Mouse (Mus musculus): Measurements from ENCODE around the gene Ube2j2. TPM values are rescaled to one million over a fixed set of nuclear protein-coding genes. Genes with fewer than 3 reads are reported as not detected.
A peak's percentile ranks its signal among the peaks of the same experiment; 100 is the strongest.

Ube2j2 gene
- polyA plus RNA-seq (2014; fragmentation: Nextera tagmentation; extraction: Ambion mirVana): 123 and 124 TPM in 2 replicates

GRCm38 (mm10) chr4:155943534-155944249 is at the start of gene Ube2j2:
Ube2j2 (plus strand) TSS chr4:155943831.
- Histone ChIP-seq H3K36me3 (ENCODE audit: control insufficient read depth, insufficient read depth, low read length) (peaks cover 13% of the 10 kb centered on the region), H3K4me3 (ENCODE audit: low read depth, low read length) (peak within 1 kb of the TSS; percentile 93), H3K9me3 (ENCODE audit: control insufficient read depth, low read length) (no peaks in the 10 kb centered on the region), H3K27ac (ENCODE audit: low read depth, low read length) (peak within 1 kb of the TSS; percentile 76), H3K4me2 (ENCODE audit: low read depth, low read length) (peak within 1 kb of the TSS; percentile 93), H3K9ac (replicated peaks; ENCODE audit: low read depth, low read length) (peak within 1 kb of the TSS; percentile 84), H3K4me1 (ENCODE audit: control insufficient read depth, insufficient read depth, low read length) (peaks cover 16% of the 10 kb centered on the region), H3K27me3 (ENCODE audit: control insufficient read depth, insufficient read depth, low read length) (no peaks in the 10 kb centered on the region)
- under 1% methylated on average over 85 of the region's 85 CpGs for WGBS
- ATAC-seq (ENCODE audit: low read depth): peak; percentile 98

- Histone ChIP-seq H3K27me3 (ENCODE audit: control insufficient read depth, insufficient read depth, low read length) (no peaks in the 10 kb centered on the region), H3K36me3 (ENCODE audit: control insufficient read depth, insufficient read depth, low read length) (peaks cover 20% of the 10 kb centered on the region), H3K9ac (replicated peaks; ENCODE audit: low read depth, low read length) (peak overlapping the region; percentile 96; the same call in 1 of the 2 replicates), H3K27ac (ENCODE audit: low read depth, low read length) (peak overlapping the region; percentile 34; the same call in 1 of the 2 replicates), H3K4me2 (ENCODE audit: low read depth, low read length) (peak overlapping the region; percentile 98), H3K4me1 (ENCODE audit: control insufficient read depth, insufficient read depth, low read length) (peaks cover 34% of the 10 kb centered on the region), H3K4me3 (ENCODE audit: low read depth, low read length) (peak overlapping the region; percentile 92), H3K9me3 (ENCODE audit: control insufficient read depth, low read length) (no peaks in the 10 kb centered on the region)
- 29% methylated on average over 8 of the region's 8 CpGs for WGBS
- no peak for ATAC-seq (ENCODE audit: low read depth)
These were observed 49.2 kb upstream of the Ube2j2 start for GRCm38 (mm10) chr4:155894311-155894881.

GRCm38 (mm10) chr4:155895216-155895615 is 48.4 kb upstream of the Ube2j2 start:
- WGBS: 38% methylated on average over 6 of the region's 6 CpGs
- peak overlapping the region; percentile 12; the same call in 1 of the 2 replicates for H3K4me3 ChIP-seq (ENCODE audit: low read depth, low read length)
- H3K4me1 ChIP-seq (ENCODE audit: control insufficient read depth, insufficient read depth, low read length): peaks cover 32% of the 10 kb centered on the region
- H3K27me3 ChIP-seq (ENCODE audit: control insufficient read depth, insufficient read depth, low read length): no peaks in the 10 kb centered on the region
- H3K9me3 ChIP-seq (ENCODE audit: control insufficient read depth, low read length): no peaks in the 10 kb centered on the region
- H3K4me2 ChIP-seq (ENCODE audit: low read depth, low read length): peak overlapping the region; percentile 98
- H3K36me3 ChIP-seq (ENCODE audit: control insufficient read depth, insufficient read depth, low read length): peaks cover 25% of the 10 kb centered on the region
- no peak for ATAC-seq (ENCODE audit: low read depth)
- 0 out of 2 replicates have a peak overlapping the region, but pooled peaks have one; percentile 34 for H3K27ac ChIP-seq (ENCODE audit: low read depth, low read length)
- peak overlapping the region; percentile 34; the same call in 1 of the 2 replicates for H3K9ac ChIP-seq (replicated peaks; ENCODE audit: low read depth, low read length)

- 91% methylated on average over 4 of the region's 4 CpGs for WGBS
- Histone ChIP-seq H3K9ac (replicated peaks; ENCODE audit: low read depth, low read length) (no peak overlapping the region), H3K4me2 (ENCODE audit: low read depth, low read length) (peak overlapping the region; percentile 98; the same call in 1 of the 2 replicates), H3K9me3 (ENCODE audit: control insufficient read depth, low read length) (no peaks in the 10 kb centered on the region), H3K36me3 (ENCODE audit: control insufficient read depth, insufficient read depth, low read length) (peaks cover 31% of the 10 kb centered on the region), H3K4me1 (ENCODE audit: control insufficient read depth, insufficient read depth, low read length) (peaks cover 26% of the 10 kb centered on the region), H3K27ac (ENCODE audit: low read depth, low read length) (no peak overlapping the region), H3K4me3 (ENCODE audit: low read depth, low read length) (no peak overlapping the region), H3K27me3 (ENCODE audit: control insufficient read depth, insufficient read depth, low read length) (no peaks in the 10 kb centered on the region)
- no peak for ATAC-seq (ENCODE audit: low read depth)
These were observed 47.8 kb upstream of the Ube2j2 start for GRCm38 (mm10) chr4:155895826-155896225.

GRCm38 (mm10) chr4:155896461-155896860 is 47.2 kb upstream of the Ube2j2 start:
- H3K36me3 ChIP-seq (ENCODE audit: control insufficient read depth, insufficient read depth, low read length): peaks cover 36% of the 10 kb centered on the region

GRCm38 (mm10) chr4:155898318-155898717 is 45.3 kb upstream of the Ube2j2 start:
- Histone ChIP-seq H3K4me3 (ENCODE audit: low read depth, low read length) (no peak overlapping the region), H3K4me2 (ENCODE audit: low read depth, low read length) (no peak overlapping the region), H3K9me3 (ENCODE audit: control insufficient read depth, low read length) (no peaks in the 10 kb centered on the region), H3K36me3 (ENCODE audit: control insufficient read depth, insufficient read depth, low read length) (peaks cover 55% of the 10 kb centered on the region), H3K9ac (replicated peaks; ENCODE audit: low read depth, low read length) (no peak overlapping the region), H3K4me1 (ENCODE audit: control insufficient read depth, insufficient read depth, low read length) (peaks cover 22% of the 10 kb centered on the region), H3K27ac (ENCODE audit: low read depth, low read length) (no peak overlapping the region), H3K27me3 (ENCODE audit: control insufficient read depth, insufficient read depth, low read length) (no peaks in the 10 kb centered on the region)
- 95% methylated on average over 2 of the region's 2 CpGs for WGBS
- ATAC-seq (ENCODE audit: low read depth): no peak

More at GRCm38 (mm10) chr4:155896461-155896860, 47.2 kb upstream of the Ube2j2 start:
- H3K27me3 ChIP-seq (ENCODE audit: control insufficient read depth, insufficient read depth, low read length): no peaks in the 10 kb centered on the region
- no peak for ATAC-seq (ENCODE audit: low read depth)
- H3K4me1 ChIP-seq (ENCODE audit: control insufficient read depth, insufficient read depth, low read length): peaks cover 24% of the 10 kb centered on the region
- no peak overlapping the region for H3K27ac ChIP-seq (ENCODE audit: low read depth, low read length)
- no peak overlapping the region for H3K9ac ChIP-seq (replicated peaks; ENCODE audit: low read depth, low read length)
- H3K9me3 ChIP-seq (ENCODE audit: control insufficient read depth, low read length): no peaks in the 10 kb centered on the region
- WGBS: 98% methylated on average over 12 of the region's 12 CpGs
- H3K4me3 ChIP-seq (ENCODE audit: low read depth, low read length): no peak overlapping the region
- no peak overlapping the region for H3K4me2 ChIP-seq (ENCODE audit: low read depth, low read length)

- 95% methylated on average over 7 of the region's 7 CpGs for WGBS
- Histone ChIP-seq H3K36me3 (ENCODE audit: control insufficient read depth, insufficient read depth, low read length) (peaks cover 63% of the 10 kb centered on the region), H3K27ac (ENCODE audit: low read depth, low read length) (no peak overlapping the region), H3K4me3 (ENCODE audit: low read depth, low read length) (no peak overlapping the region), H3K4me2 (ENCODE audit: low read depth, low read length) (no peak overlapping the region), H3K9me3 (ENCODE audit: control insufficient read depth, low read length) (no peaks in the 10 kb centered on the region), H3K9ac (replicated peaks; ENCODE audit: low read depth, low read length) (no peak overlapping the region), H3K4me1 (ENCODE audit: control insufficient read depth, insufficient read depth, low read length) (peaks cover 12% of the 10 kb centered on the region), H3K27me3 (ENCODE audit: control insufficient read depth, insufficient read depth, low read length) (no peaks in the 10 kb centered on the region)
- ATAC-seq (ENCODE audit: low read depth): no peak
These were observed 44.3 kb upstream of the Ube2j2 start for GRCm38 (mm10) chr4:155899355-155899754.

GRCm38 (mm10) chr4:155901205-155901604 is 42.4 kb upstream of the Ube2j2 start:
- 83% methylated on average over 3 of the region's 3 CpGs for WGBS

GRCm38 (mm10) chr4:155903246-155903645 is 40.4 kb upstream of the Ube2j2 start:
- Histone ChIP-seq H3K36me3 (ENCODE audit: control insufficient read depth, insufficient read depth, low read length) (peaks cover 70% of the 10 kb centered on the region), H3K27ac (ENCODE audit: low read depth, low read length) (no peak overlapping the region), H3K9me3 (ENCODE audit: control insufficient read depth, low read length) (no peaks in the 10 kb centered on the region), H3K9ac (replicated peaks; ENCODE audit: low read depth, low read length) (no peak overlapping the region), H3K27me3 (ENCODE audit: control insufficient read depth, insufficient read depth, low read length) (no peaks in the 10 kb centered on the region), H3K4me3 (ENCODE audit: low read depth, low read length) (no peak overlapping the region), H3K4me2 (ENCODE audit: low read depth, low read length) (no peak overlapping the region), H3K4me1 (ENCODE audit: control insufficient read depth, insufficient read depth, low read length) (no peaks in the 10 kb centered on the region)
- 99% methylated on average over 12 of the region's 13 CpGs for WGBS
- ATAC-seq (ENCODE audit: low read depth): no peak

More at GRCm38 (mm10) chr4:155901205-155901604, 42.4 kb upstream of the Ube2j2 start:
- H3K36me3 ChIP-seq (ENCODE audit: control insufficient read depth, insufficient read depth, low read length): peaks cover 79% of the 10 kb centered on the region
- H3K27ac ChIP-seq (ENCODE audit: low read depth, low read length): no peak overlapping the region
- H3K4me1 ChIP-seq (ENCODE audit: control insufficient read depth, insufficient read depth, low read length): no peaks in the 10 kb centered on the region
- no peak overlapping the region for H3K4me2 ChIP-seq (ENCODE audit: low read depth, low read length)
- no peaks in the 10 kb centered on the region for H3K27me3 ChIP-seq (ENCODE audit: control insufficient read depth, insufficient read depth, low read length)
- H3K9me3 ChIP-seq (ENCODE audit: control insufficient read depth, low read length): no peaks in the 10 kb centered on the region
- no peak for ATAC-seq (ENCODE audit: low read depth)
- H3K9ac ChIP-seq (replicated peaks; ENCODE audit: low read depth, low read length): no peak overlapping the region
- H3K4me3 ChIP-seq (ENCODE audit: low read depth, low read length): no peak overlapping the region
